Mouse (Mus musculus) cortical plate, adult 2 months (tissue): Measurements from ENCODE around the gene Fam193b. TPM values are rescaled to one million over a fixed set of nuclear protein-coding genes. Genes with fewer than 3 reads are reported as not detected.

Source experiments
- H3K27ac ChIP-seq: fragments of 200-500 bp; 2 replicates; pipeline ENCODE4 v1.5.1; 2012; ENCODE audit warnings: low read length, control low read depth, inconsistent platforms; ENCODE audit not compliant: insufficient read depth
- H3K4me1 ChIP-seq: fragments of 200-500 bp; 2 replicates; pipeline ENCODE4 v1.6.1; 2011; ENCODE audit warnings: low read length; ENCODE audit not compliant: control insufficient read depth, insufficient read depth
- H3K4me3 ChIP-seq: fragments of 200-500 bp; 2 replicates; pipeline ENCODE4 v1.5.1; 2011; ENCODE audit warnings: mild to moderate bottlenecking, low read length, control low read depth; ENCODE audit not compliant: insufficient read depth
- CTCF ChIP-seq: fragments of 200-500 bp; IDR thresholded peaks from 2 replicates; pipeline ENCODE4 v1.5.1; 2011; ENCODE audit warnings: mild to moderate bottlenecking, control low read depth, low read length; ENCODE audit not compliant: insufficient read depth; ENCODE audit errors: extremely low read depth
- POLR2A ChIP-seq: fragments of 200-500 bp; IDR thresholded peaks from 2 replicates; pipeline ENCODE4 v1.6.1; 2011; ENCODE audit warnings: mild to moderate bottlenecking, low read length, control low read depth; ENCODE audit not compliant: insufficient read depth; ENCODE audit errors: extremely low read depth
- polyA plus RNA-seq: library from polyadenylated mRNA; depleted of rRNA; stranded (reverse); fragments of >200 nt; gene quantifications from 2 replicates; pipeline ENCODE4 v1.2.3, GENCODE M21; 2012; rRNA removed

The Fam193b gene
- 138 and 157 TPM in 2 replicates for polyA plus RNA-seq

GRCm38 (mm10) chr13:55571027-55571751 lies at the start of gene Fam193b:
TSS of gene Fam193b (minus strand) at chr13:55571120.
- peak within 1 kb of the TSS; percentile 88 for H3K4me3 ChIP-seq
- TF ChIP-seq POLR2A (peak; percentile 71), CTCF (no peak)
- peaks cover 3% of the 10 kb centered on the region; the same call in 1 of the 2 replicates for H3K4me1 ChIP-seq
- 0 out of 2 replicates have a peak within 1 kb of the TSS, but pooled peaks have one; percentile 57 for H3K27ac ChIP-seq

GRCm38 (mm10) chr13:55620275-55620674 lies 49.4 kb upstream of the Fam193b start:
- peaks cover 2% of the 10 kb centered on the region; the same call in 1 of the 2 replicates for H3K4me1 ChIP-seq
- TF ChIP-seq POLR2A = no peak
- TF ChIP-seq CTCF = no peak
- H3K4me3 ChIP-seq = no peak overlapping the region
- H3K27ac ChIP-seq = no peak overlapping the region

GRCm38 (mm10) chr13:55619328-55619727 lies 48.4 kb upstream of the Fam193b start:
- no peak for TF ChIP-seq POLR2A
- TF ChIP-seq CTCF = no peak
- H3K27ac ChIP-seq = no peak overlapping the region
- no peak overlapping the region for H3K4me3 ChIP-seq
- no peaks in the 10 kb centered on the region; the same call in 1 of the 2 replicates for H3K4me1 ChIP-seq

- Histone ChIP-seq H3K27ac (no peak overlapping the region), H3K4me1 (no peaks in the 10 kb centered on the region), H3K4me3 (no peak overlapping the region)
- TF ChIP-seq CTCF = no peak
Observed at GRCm38 (mm10) chr13:55613471-55613870, 42.6 kb upstream of the Fam193b start.

- Histone ChIP-seq H3K4me1 (no peaks in the 10 kb centered on the region), H3K4me3 (no peak overlapping the region), H3K27ac (no peak overlapping the region)
- TF ChIP-seq POLR2A = no peak
- TF ChIP-seq CTCF = no peak
Observed at GRCm38 (mm10) chr13:55611996-55612395, 41.1 kb upstream of the Fam193b start.

- no peak for TF ChIP-seq CTCF
- no peak for TF ChIP-seq POLR2A
- H3K4me1 ChIP-seq = peaks cover 2% of the 10 kb centered on the region
- no peak overlapping the region for H3K27ac ChIP-seq
- no peak overlapping the region for H3K4me3 ChIP-seq
Observed at GRCm38 (mm10) chr13:55607624-55608006, 36.7 kb upstream of the Fam193b start.

GRCm38 (mm10) chr13:55606899-55607623 lies 36.1 kb upstream of the Fam193b start:
- no peak for TF ChIP-seq CTCF
- no peak for TF ChIP-seq POLR2A
- peaks cover 2% of the 10 kb centered on the region for H3K4me1 ChIP-seq
- no peak overlapping the region for H3K4me3 ChIP-seq
- no peak overlapping the region for H3K27ac ChIP-seq

- H3K4me1 ChIP-seq = peaks cover 3% of the 10 kb centered on the region
- H3K27ac ChIP-seq = no peak overlapping the region
- no peak for TF ChIP-seq CTCF
- no peak for TF ChIP-seq POLR2A
- H3K4me3 ChIP-seq = no peak overlapping the region
Observed at GRCm38 (mm10) chr13:55604606-55605005, 33.7 kb upstream of the Fam193b start.

- Histone ChIP-seq H3K27ac (no peak overlapping the region), H3K4me3 (no peak overlapping the region), H3K4me1 (peaks cover 3% of the 10 kb centered on the region; the same call in 1 of the 2 replicates)
- TF ChIP-seq CTCF (peak; percentile 88), POLR2A (no peak)
Observed at GRCm38 (mm10) chr13:55601611-55602010, 30.7 kb upstream of the Fam193b start.

- TF ChIP-seq POLR2A (no peak), CTCF (no peak)
- Histone ChIP-seq H3K4me3 (peak overlapping the region; percentile 80), H3K27ac (no peak overlapping the region), H3K4me1 (peaks cover 3% of the 10 kb centered on the region; the same call in 1 of the 2 replicates)
Observed at GRCm38 (mm10) chr13:55600657-55601056, 29.7 kb upstream of the Fam193b start.
